Mouse (Mus musculus): ENCODE data around the gene Mgat4e. TPM values are rescaled to one million over a fixed set of nuclear protein-coding genes. Genes with fewer than 3 reads are reported as not detected.

Gene Mgat4e
- total and polyA plus RNA-seq, 3 experiments = 0.08 to 0.17 TPM; not detected in 1

- peaks cover 1 to 30% of the 10 kb centered on the region in 2 experiments; a peak in 3 of 4 replicates for H3K36me3 ChIP-seq (ENCODE audit: control insufficient read depth in 1 of 2, insufficient read depth in 2 of 2, low read length in 2 of 2)
- peaks cover 12 to 37% of the 10 kb centered on the region in 2 experiments for H3K4me1 ChIP-seq (ENCODE audit: control insufficient read depth in 1 of 2, insufficient read depth in 2 of 2, low read length in 2 of 2)
- no peaks in the 10 kb centered on the region for H3K9me3 ChIP-seq (replicated peaks; ENCODE audit: insufficient read depth, low read length)
- H3K27ac ChIP-seq (ENCODE audit: control insufficient read depth, low read depth, low read length) = peak within 1 kb of the TSS; percentile 44
- H3K4me3 ChIP-seq (ENCODE audit: control insufficient read depth in 1 of 2, insufficient read depth in 1 of 2, low read depth in 2 of 2, low read length in 2 of 2) = peak within 1 kb of the TSS; percentile 71 to 79
- H3K79me2 ChIP-seq (ENCODE audit: control insufficient read depth, insufficient read depth, low read length, poor library complexity) = peaks cover 48% of the 10 kb centered on the region
- DNase-seq (ENCODE audit: low read depth, low spot score) = peak; percentile 89
- peak; percentile 94 for TF ChIP-seq MAX (IDR thresholded peaks at IDR 0.05; ENCODE audit: low read length)
- peak; percentile 99 for TF ChIP-seq MAZ (IDR thresholded peaks at IDR 0.05; ENCODE audit: low read depth, low read length)
- 0 out of 2 replicates have a peak, but pooled peaks have one; percentile 41 for TF ChIP-seq CHD1 (IDR thresholded peaks at IDR 0.05; ENCODE audit: low read depth, low read length)
- peak; percentile 29; the same call in 1 of the 2 replicates for TF ChIP-seq BHLHE40 (IDR thresholded peaks at IDR 0.05; ENCODE audit: borderline replicate concordance, low read depth, low read length)
- TF ChIP-seq ZKSCAN1 (IDR thresholded peaks at IDR 0.05; ENCODE audit: low read depth, low read length) = 0 out of 2 replicates have a peak, but pooled peaks have one; percentile 54
- peak; percentile 87 for TF ChIP-seq KAT2A (conservative IDR thresholded peaks at IDR 0.05; ENCODE audit: low read depth, low read length)
- TF ChIP-seq CTCF (IDR thresholded peaks at IDR 0.05 in 2 of 3, conservative IDR thresholded peaks at IDR 0.05 in 1 of 3; ENCODE audit: control insufficient read depth in 1 of 3, insufficient read depth in 1 of 3, low read depth in 2 of 3, low read length in 3 of 3, poor library complexity in 1 of 3, severe bottlenecking in 1 of 3) = no peak
- TF ChIP-seq ZNF384 (IDR thresholded peaks at IDR 0.05; ENCODE audit: low read depth, low read length) = peak; percentile 64; the same call in 1 of the 2 replicates
- TF ChIP-seq TAL1 (IDR thresholded peaks at IDR 0.05; ENCODE audit: low read length) = no peak
- peak; percentile 40; the same call in 1 of the 2 replicates for TF ChIP-seq USF1 (IDR thresholded peaks at IDR 0.05; ENCODE audit: low read depth, low read length)
- TF ChIP-seq UBTF (IDR thresholded peaks at IDR 0.05; ENCODE audit: borderline replicate concordance, insufficient read depth, low read depth, low read length) = no peak
- peak; percentile 96 for TF ChIP-seq TBP (IDR thresholded peaks at IDR 0.05; ENCODE audit: low read depth, low read length)
- peak; percentile 93 for TF ChIP-seq NELFE (IDR thresholded peaks at IDR 0.05; ENCODE audit: low read depth, low read length)
- TF ChIP-seq ZMIZ1 (IDR thresholded peaks at IDR 0.05; ENCODE audit: low read depth, low read length) = peak; percentile 94
- peak; percentile 88 for TF ChIP-seq TCF12 (IDR thresholded peaks at IDR 0.05; ENCODE audit: low read depth, low read length)
- TF ChIP-seq POLR2A (IDR thresholded peaks at IDR 0.05; ENCODE audit: control insufficient read depth in 1 of 2, insufficient read depth in 1 of 2, low read depth in 1 of 2, low read length in 2 of 2, poor library complexity in 1 of 2) = peak; percentile 69 to 92
- no peak for TF ChIP-seq GATA1 (IDR thresholded peaks at IDR 0.05; ENCODE audit: low read depth, low read length)
- peak; percentile 98 for TF ChIP-seq MXI1 (IDR thresholded peaks at IDR 0.05; ENCODE audit: low read depth, low read length)
- peak in 1 of 2 experiments; percentile 40; a peak in 2 of 4 replicates for TF ChIP-seq EP300 (IDR thresholded peaks at IDR 0.05; ENCODE audit: low read depth in 1 of 2, low read length in 2 of 2)
- peak; percentile 91 for TF ChIP-seq ETS1 (IDR thresholded peaks at IDR 0.05; ENCODE audit: low read depth, low read length)
- TF ChIP-seq NRF1 (IDR thresholded peaks at IDR 0.05; ENCODE audit: insufficient read depth, low read depth, low read length, poor library complexity, severe bottlenecking) = peak; percentile 28; the same call in 1 of the 2 replicates
- TF ChIP-seq RCOR1 (IDR thresholded peaks at IDR 0.05; ENCODE audit: low read depth, low read length) = no peak
- TF ChIP-seq POLR2AphosphoS5 (IDR thresholded peaks at IDR 0.05; ENCODE audit: borderline replicate concordance, low read depth, low read length) = 0 out of 2 replicates have a peak, but pooled peaks have one; percentile 47
- no peak; the same call in 1 of the 2 replicates for TF ChIP-seq CHD2 (IDR thresholded peaks at IDR 0.05; ENCODE audit: low read length)
- peak; percentile 26; the same call in 1 of the 2 replicates for TF ChIP-seq MYB (IDR thresholded peaks at IDR 0.05; ENCODE audit: low read depth, low read length)
- no peak for TF ChIP-seq MAFK (IDR thresholded peaks at IDR 0.05; ENCODE audit: borderline replicate concordance, low read depth, low read length)
- peak; percentile 100 for TF ChIP-seq SIN3A (IDR thresholded peaks at IDR 0.05; ENCODE audit: low read length)
- peak; percentile 91 for TF ChIP-seq POLR2AphosphoS2 (IDR thresholded peaks at IDR 0.05; ENCODE audit: low read length)
- no peak; the same call in 1 of the 2 replicates for TF ChIP-seq SMC3 (IDR thresholded peaks at IDR 0.05; ENCODE audit: low read depth, low read length)
- peak; percentile 81 for TF ChIP-seq HCFC1 (IDR thresholded peaks at IDR 0.05; ENCODE audit: low read depth, low read length)
- TF ChIP-seq ZC3H11A (IDR thresholded peaks at IDR 0.05; ENCODE audit: low read depth, low read length) = no peak
- no peak for TF ChIP-seq E2F4 (IDR thresholded peaks at IDR 0.05; ENCODE audit: borderline replicate concordance, low read depth, low read length)
- TF ChIP-seq ELF1 (IDR thresholded peaks at IDR 0.05; ENCODE audit: low read depth, low read length) = peak; percentile 38
- TF ChIP-seq MEF2A (IDR thresholded peaks at IDR 0.05; ENCODE audit: extremely low read depth, insufficient replicate concordance, low read depth, low read length, poor library complexity, severe bottlenecking) = no peak
- H3K9ac ChIP-seq (ENCODE audit: control insufficient read depth, low read depth, low read length, poor library complexity, severe bottlenecking) = peak within 1 kb of the TSS; percentile 94
- H3K27me3 ChIP-seq (ENCODE audit: control insufficient read depth in 1 of 2, insufficient read depth in 2 of 2, low read length in 2 of 2) = no peaks in the 10 kb centered on the region
Observed at GRCm38 (mm10) chr1:134559976-134560375, 10.5 kb upstream of the Mgat4e start, which contains the start of gene Kdm5b. Gene Kdm5b (plus strand): TSS chr1:134560171.

All from MEL (cell line).